Mouse (Mus musculus): ENCODE results near the gene S100a5.

The S100a5 gene

GRCm38 (mm10) chr3:90600458-90601195 lies 7.7 kb upstream of the S100a5 start:
- DNase-seq = no peak

DNA sequence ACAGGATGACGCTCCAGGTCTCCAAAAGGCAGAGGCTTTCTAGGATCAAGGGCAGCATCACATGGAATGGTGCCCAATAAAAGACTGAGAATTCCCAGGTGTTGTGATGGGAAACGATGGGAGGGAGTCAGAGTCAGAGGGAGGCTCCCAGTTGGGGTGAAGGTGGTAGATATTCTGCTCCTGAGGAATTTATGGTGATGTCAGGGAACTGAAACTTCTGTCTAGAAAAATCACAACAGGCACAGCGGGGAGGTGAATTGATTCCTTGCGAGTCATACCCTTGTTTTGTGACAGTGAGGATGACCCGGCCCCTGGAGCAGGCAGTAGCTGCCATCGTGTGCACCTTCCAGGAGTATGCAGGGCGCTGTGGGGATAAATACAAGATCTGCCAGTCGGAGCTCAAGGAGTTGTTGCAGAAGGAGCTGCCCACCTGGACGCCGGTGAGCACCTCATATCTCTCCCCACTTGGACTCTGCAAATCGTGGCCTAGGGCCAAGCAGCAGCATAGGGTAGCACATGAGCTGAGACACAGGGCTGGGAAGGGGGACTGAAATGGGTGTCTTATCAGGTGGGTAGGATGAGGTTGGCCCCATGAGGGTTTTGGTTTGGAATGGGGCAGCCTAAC lies 6.7 kb upstream of the S100a5 start, which contains the start of gene Gm42674:
Gene Gm42674, plus strand, starts transcription at position 419 of the 625 bp plus-strand sequence.
- no peak for DNase-seq

DNA sequence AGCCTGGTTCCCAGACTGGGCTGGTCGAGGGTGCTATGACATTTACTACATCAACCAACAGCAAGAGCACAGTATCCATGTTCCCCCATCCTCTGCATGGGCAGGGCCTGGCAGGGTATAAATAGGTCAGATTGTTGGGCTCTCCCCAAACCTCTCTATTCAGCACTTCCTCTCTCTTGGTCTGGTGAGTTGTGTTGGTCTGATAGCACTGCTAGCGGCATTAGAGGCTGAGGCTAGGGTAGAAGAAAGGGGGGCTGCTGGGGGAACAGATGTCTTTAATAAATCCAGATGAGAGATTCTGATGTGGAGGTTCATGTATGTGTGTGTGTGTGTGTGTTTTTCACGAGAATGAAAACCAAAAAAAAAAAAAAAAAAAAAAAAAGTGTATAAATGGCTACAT lies 4.7 kb upstream of the S100a5 start, which contains the start of gene S100a4:
Gene S100a4, plus strand, starts transcription at position 149 of the 400 bp plus-strand sequence.
- DNase-seq = no peak

GRCm38 (mm10) chr3:90604416-90604815 lies 3.9 kb upstream of the S100a5 start:
- peak; percentile 90 to 91 for DNase-seq

- DNase-seq = no peak
Observed at GRCm38 (mm10) chr3:90605049-90605448, 3.3 kb upstream of the S100a5 start.

DNA sequence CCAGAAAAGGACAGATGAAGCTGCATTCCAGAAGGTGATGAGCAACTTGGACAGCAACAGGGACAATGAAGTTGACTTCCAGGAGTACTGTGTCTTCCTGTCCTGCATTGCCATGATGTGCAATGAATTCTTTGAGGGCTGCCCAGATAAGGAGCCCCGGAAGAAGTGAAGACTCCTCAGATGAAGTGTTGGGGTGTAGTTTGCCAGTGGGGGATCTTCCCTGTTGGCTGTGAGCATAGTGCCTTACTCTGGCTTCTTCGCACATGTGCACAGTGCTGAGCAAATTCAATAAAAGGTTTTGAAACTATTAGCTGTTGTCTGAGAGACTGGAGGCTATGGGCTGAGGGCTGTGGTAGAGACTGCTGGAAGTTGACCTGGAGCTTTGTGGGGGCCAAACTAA lies 2.6 kb upstream of the S100a5 start:
- DNase-seq = no peak

- DNase-seq = no peak
Observed at GRCm38 (mm10) chr3:90606185-90606584, 2.1 kb upstream of the S100a5 start.

GRCm38 (mm10) chr3:90607361-90607760 lies 962 bp upstream of the S100a5 start:
- DNase-seq = no peak

GRCm38 (mm10) chr3:90609102-90609501 lies 779 bp downstream of the S100a5 start:
- DNase-seq = no peak

DNA sequence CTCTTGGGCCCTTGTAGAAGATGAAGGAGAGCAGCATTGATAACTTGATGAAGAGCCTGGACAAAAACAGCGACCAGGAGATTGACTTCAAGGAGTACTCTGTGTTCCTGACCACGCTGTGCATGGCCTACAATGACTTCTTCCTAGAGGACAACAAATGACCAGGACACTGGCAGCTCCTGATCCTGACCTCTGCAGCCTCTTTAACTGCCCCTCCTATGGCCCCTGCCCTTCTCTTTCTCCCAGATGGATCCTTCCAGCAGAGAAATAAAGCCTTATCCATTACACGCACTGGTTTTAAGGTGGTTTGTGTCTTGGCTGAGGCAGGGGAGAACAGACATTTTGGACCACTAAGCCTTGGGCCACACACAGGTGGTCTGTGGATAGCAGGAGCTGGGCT lies 3.2 kb downstream of the S100a5 start:
- DNase-seq = no peak

DNA sequence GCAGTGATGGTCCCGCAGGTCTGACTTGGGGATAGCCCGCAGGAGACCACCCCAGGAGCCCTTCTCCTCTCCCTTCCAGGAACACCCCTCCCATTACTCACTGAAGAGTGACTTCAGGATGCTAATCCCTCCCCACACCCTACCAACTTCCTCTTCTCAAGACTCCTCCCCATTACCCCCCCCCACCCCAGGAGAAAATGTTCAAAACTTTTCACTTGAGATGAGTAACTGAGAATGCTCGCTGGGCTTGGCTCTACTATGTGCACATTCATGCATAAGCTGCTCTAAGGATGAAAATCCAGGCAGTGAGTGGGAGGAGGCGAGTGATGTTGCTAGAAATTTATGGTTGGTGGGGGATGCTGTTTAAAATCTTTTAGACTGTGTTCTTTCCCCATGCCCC lies 3.7 kb downstream of the S100a5 start:
- DNase-seq = no peak

DNA sequence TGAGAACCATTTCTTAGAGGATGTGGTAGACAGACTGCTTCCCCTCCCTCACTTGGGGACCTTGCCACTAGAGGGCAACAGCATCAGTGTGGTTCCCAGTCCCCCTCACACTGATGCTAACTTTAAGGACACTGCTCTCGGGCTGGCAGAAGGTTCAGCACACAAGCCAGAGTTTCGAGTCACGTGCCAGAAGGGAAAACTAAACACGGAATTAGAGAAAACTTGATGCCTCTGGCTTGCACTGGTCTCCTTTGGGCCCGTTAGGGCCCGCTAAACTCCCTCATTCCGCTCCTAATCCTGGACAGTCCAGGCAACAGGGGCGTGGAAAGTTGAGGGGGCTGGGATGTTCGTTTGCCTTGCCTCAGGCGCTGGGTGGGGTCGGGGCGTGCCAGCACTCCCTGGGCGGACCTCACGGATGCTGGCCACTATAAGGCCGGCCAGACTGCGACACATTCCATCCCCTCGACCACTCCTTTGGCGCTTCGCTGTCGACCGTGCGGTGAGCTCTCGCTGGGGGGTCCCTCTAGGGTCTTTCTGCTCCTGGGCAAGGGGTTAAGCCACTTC lies 4.5 kb downstream of the S100a5 start, which contains the start of gene S100a6:
Gene S100a6, plus strand, starts transcription at position 155 of the 564 bp plus-strand sequence.
- DNase-seq = peak; percentile 80 to 83

GRCm38 (mm10) chr3:90613461-90614147 lies 5.3 kb downstream of the S100a5 start:
- DNase-seq = no peak

- DNase-seq = no peak
Observed at GRCm38 (mm10) chr3:90614148-90614530, 5.8 kb downstream of the S100a5 start.

GRCm38 (mm10) chr3:90614611-90615251 lies 6.4 kb downstream of the S100a5 start:
- peak in 1 of 2 experiments; percentile 71 for DNase-seq

DNA sequence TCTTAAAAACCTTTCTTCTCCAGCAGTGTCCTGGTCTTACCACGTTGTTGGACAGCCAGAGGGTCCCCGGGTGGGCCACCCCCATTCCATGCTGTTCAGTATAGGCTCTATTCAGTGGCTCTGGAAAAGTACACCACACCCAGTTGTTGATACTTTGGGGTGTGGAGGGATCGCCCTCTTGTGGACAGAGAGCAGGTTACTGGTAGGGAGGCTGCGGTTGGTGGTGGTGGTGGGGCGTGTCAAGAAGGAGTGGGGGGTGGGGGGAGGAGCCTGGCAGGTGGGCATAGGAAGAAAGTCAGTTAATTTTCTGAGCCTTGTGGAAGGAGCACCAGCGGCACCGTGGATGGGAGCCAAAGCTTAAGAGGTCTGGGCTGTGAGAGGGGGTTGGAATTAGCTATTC lies 7.1 kb downstream of the S100a5 start:
- DNase-seq = peak; percentile 85 to 90

GRCm38 (mm10) chr3:90615911-90616310 lies 7.6 kb downstream of the S100a5 start:
- DNase-seq = no peak

GRCm38 (mm10) chr3:90617586-90617985 lies 9.3 kb downstream of the S100a5 start:
- DNase-seq = no peak

GRCm38 (mm10) chr3:90621552-90621951 lies 13.2 kb downstream of the S100a5 start:
- DNase-seq = no peak

DNA sequence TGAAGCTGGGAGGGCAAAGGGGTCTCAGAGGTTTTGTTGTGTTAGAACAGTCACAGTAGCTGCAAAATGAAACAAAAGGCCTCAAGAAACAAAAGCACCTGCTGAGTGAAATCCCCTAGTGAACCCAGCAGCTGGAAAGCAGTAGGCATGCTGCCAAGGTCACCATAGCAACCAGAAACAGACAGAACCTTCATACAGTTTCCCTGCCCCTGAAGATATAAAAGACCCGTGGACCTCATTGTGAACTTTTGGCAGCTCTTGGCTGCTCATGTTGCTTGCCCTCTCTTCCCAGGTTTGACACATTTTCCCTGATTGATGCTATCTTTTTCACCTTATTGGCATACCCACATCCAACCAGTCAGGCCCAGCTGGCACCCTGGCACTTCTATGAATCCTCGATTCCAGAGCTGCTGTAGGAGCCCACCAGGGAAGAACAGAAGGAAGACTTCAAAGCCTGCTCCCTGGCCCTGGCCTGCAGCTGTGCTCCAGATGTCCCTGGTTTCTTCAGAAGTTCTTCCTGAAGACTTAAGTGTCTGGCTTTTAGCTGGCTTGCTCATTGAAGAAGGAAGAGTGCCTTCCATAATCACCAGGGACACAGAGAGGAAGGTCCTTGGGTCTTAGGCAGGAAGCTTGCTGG lies 15.2 kb downstream of the S100a5 start:
- DNase-seq = peak; percentile 72 to 82

- DNase-seq = no peak
Observed at GRCm38 (mm10) chr3:90625496-90625895, 17.2 kb downstream of the S100a5 start.
